Mouse (Mus musculus) lung, embryonic 14.5 days (tissue): ENCODE measurements around the gene Naa10. TPM values are rescaled to one million over a fixed set of nuclear protein-coding genes. Genes with fewer than 3 reads are reported as not detected.
A peak's percentile ranks its signal among the peaks of the same experiment; 100 is the strongest.

Experiments
- ATAC-seq: fragments of 200-750 bp; cut with Nextera tagmentation; 2 replicates; pipeline ENCODE4 v1.8.0; 2017; ENCODE audit warnings: mild to moderate bottlenecking, moderate TSS enrichment, moderate library complexity; ENCODE audit not compliant: insufficient read depth
- DNase-seq: peaks from one replicate; pipeline ENCODE4 v3.0.0-alpha.2; 2015
- H3K27ac ChIP-seq: fragments of 300-500 bp; sonication (generic); 2 replicates; pipeline ENCODE4 v1.5.1; 2014; ENCODE audit warnings: low read depth, mild to moderate bottlenecking, moderate library complexity
- H3K27me3 ChIP-seq: fragments of 300-500 bp; sonication (generic); 2 replicates; pipeline ENCODE4 v1.6.1; 2014; ENCODE audit warnings: low read length, control low read depth; ENCODE audit not compliant: insufficient read depth
- H3K36me3 ChIP-seq: fragments of 300-500 bp; sonication (generic); 2 replicates; pipeline ENCODE4 v1.6.1; 2014; ENCODE audit warnings: control low read depth; ENCODE audit not compliant: insufficient read depth
- H3K4me1 ChIP-seq: fragments of 300-500 bp; sonication (generic); 2 replicates; pipeline ENCODE4 v1.6.1; 2014; ENCODE audit warnings: antibody characterized with exemption, control low read depth; ENCODE audit not compliant: insufficient read depth
- H3K4me2 ChIP-seq: fragments of 300-500 bp; sonication (generic); 2 replicates; pipeline ENCODE4 v1.6.1; 2014; ENCODE audit warnings: mild to moderate bottlenecking
- H3K4me3 ChIP-seq: fragments of 300-500 bp; sonication (generic); 2 replicates; pipeline ENCODE4 v1.5.1; 2014; ENCODE audit warnings: low read depth, low read length
- H3K9ac ChIP-seq: fragments of 300-500 bp; sonication (generic); 2 replicates; pipeline ENCODE4 v1.6.1; 2014
- H3K9me3 ChIP-seq: fragments of 300-500 bp; sonication (generic); 2 replicates; pipeline ENCODE4 v1.6.1; 2016; ENCODE audit warnings: low read depth, low read length, control low read depth
- CTCF ChIP-seq: IDR thresholded peaks from 2 replicates; pipeline ENCODE4 v1.5.1; 2016; ENCODE audit warnings: antibody characterized with exemption, low read depth
- WGBS: fragments of 180-500 bp; shearing (Covaris S2); extraction: QIAGEN DNeasy Blood & Tissue Kit; methylation state at CpG from one replicate; pipeline ENCODE4 v1.1.7; 2014; 5-methylcytosine and 5-hydroxymethylcytosine counted together
- polyA plus RNA-seq: library from polyadenylated mRNA; unstranded; fragments of >200 nt; fragmentation: Nextera tagmentation; extraction: Ambion mirVana; gene quantifications from 2 replicates; pipeline ENCODE4 v1.2.1, GENCODE M21; 2014

Naa10 gene
- polyA plus RNA-seq, 1 experiment from 2014 or later: 146 TPM

GRCm38 (mm10) chrX:73941860-73942259 is 20.1 kb upstream of the Naa10 start:
- 79% methylated on average over 2 of the region's 2 CpGs for WGBS
- Histone ChIP-seq H3K9ac (no peak overlapping the region), H3K4me3 (no peak overlapping the region), H3K4me2 (no peak overlapping the region), H3K4me1 (no peaks in the 10 kb centered on the region), H3K27ac (no peak overlapping the region), H3K36me3 (peaks cover 53% of the 10 kb centered on the region), H3K27me3 (no peaks in the 10 kb centered on the region), H3K9me3 (no peaks in the 10 kb centered on the region)
- TF ChIP-seq CTCF: no peak
- ATAC-seq (no peak), DNase-seq (no peak)

- ATAC-seq: no peak
- H3K9me3 ChIP-seq: no peaks in the 10 kb centered on the region
- no peaks in the 10 kb centered on the region for H3K27me3 ChIP-seq
- 74% methylated on average over 2 of the region's 2 CpGs for WGBS
- no peak overlapping the region for H3K4me3 ChIP-seq
- H3K9ac ChIP-seq: no peak overlapping the region
- DNase-seq: no peak
- H3K27ac ChIP-seq: no peak overlapping the region
- H3K36me3 ChIP-seq: no peaks in the 10 kb centered on the region
- no peak for TF ChIP-seq CTCF
- H3K4me2 ChIP-seq: no peak overlapping the region
- H3K4me1 ChIP-seq: no peaks in the 10 kb centered on the region
Measured at GRCm38 (mm10) chrX:73931871-73932270, 10.1 kb upstream of the Naa10 start.

GRCm38 (mm10) chrX:73930402-73931062 is 8.8 kb upstream of the Naa10 start, which contains the start of gene Renbp:
Renbp (minus strand) TSS chrX:73930850.
- H3K9ac ChIP-seq: peak within 1 kb of the TSS; percentile 29; the same call in 1 of the 2 replicates
- WGBS: 29% methylated on average over 16 of the region's 17 CpGs
- H3K9me3 ChIP-seq: no peaks in the 10 kb centered on the region

GRCm38 (mm10) chrX:73922550-73922882 is 772 bp upstream of the Naa10 start:
- TF ChIP-seq CTCF: no peak
- ATAC-seq: no peak
- WGBS: 77% methylated on average over 8 of the region's 8 CpGs
- H3K9me3 ChIP-seq: no peaks in the 10 kb centered on the region
- H3K27me3 ChIP-seq: no peaks in the 10 kb centered on the region
- peaks cover 20% of the 10 kb centered on the region; the same call in 1 of the 2 replicates for H3K36me3 ChIP-seq
- H3K9ac ChIP-seq: peak overlapping the region; percentile 47
- peak overlapping the region; percentile 65 for H3K4me2 ChIP-seq
- no peaks in the 10 kb centered on the region for H3K4me1 ChIP-seq
- peak overlapping the region; percentile 53 for H3K4me3 ChIP-seq
- no peak for DNase-seq
- peak overlapping the region; percentile 80; the same call in 1 of the 2 replicates for H3K27ac ChIP-seq

More at GRCm38 (mm10) chrX:73930402-73931062, 8.8 kb upstream of the Naa10 start, which contains the start of gene Renbp:
- Histone ChIP-seq H3K36me3 (no peaks in the 10 kb centered on the region), H3K4me1 (no peaks in the 10 kb centered on the region), H3K27me3 (no peaks in the 10 kb centered on the region), H3K27ac (no peak within 1 kb of the TSS), H3K4me3 (peak within 1 kb of the TSS; percentile 30), H3K4me2 (peak within 1 kb of the TSS; percentile 54)
- peak; percentile 85 for DNase-seq
- TF ChIP-seq CTCF: peak; percentile 41; the same call in 1 of the 2 replicates
- peak; percentile 97 for ATAC-seq

- Histone ChIP-seq H3K27me3 (no peaks in the 10 kb centered on the region), H3K4me3 (peak overlapping the region; percentile 53), H3K4me1 (no peaks in the 10 kb centered on the region), H3K36me3 (peaks cover 29% of the 10 kb centered on the region; the same call in 1 of the 2 replicates), H3K9me3 (no peaks in the 10 kb centered on the region), H3K27ac (peak overlapping the region; percentile 56), H3K4me2 (peak overlapping the region; percentile 65), H3K9ac (peak overlapping the region; percentile 64)
- no peak for TF ChIP-seq CTCF
- WGBS: 14% methylated on average over 34 of the region's 34 CpGs
- peak; percentile 35 for ATAC-seq
- no peak for DNase-seq
Measured at GRCm38 (mm10) chrX:73921285-73921822, 390 bp downstream of the Naa10 start.

GRCm38 (mm10) chrX:73918631-73919030 is 3.1 kb downstream of the Naa10 start:
- no peak for TF ChIP-seq CTCF
- no peak for DNase-seq
- H3K9ac ChIP-seq: no peak overlapping the region
- no peak overlapping the region for H3K4me2 ChIP-seq
- no peak overlapping the region for H3K27ac ChIP-seq
- no peaks in the 10 kb centered on the region for H3K4me1 ChIP-seq
- H3K9me3 ChIP-seq: no peaks in the 10 kb centered on the region
- H3K36me3 ChIP-seq: peaks cover 29% of the 10 kb centered on the region; the same call in 1 of the 2 replicates
- H3K27me3 ChIP-seq: no peaks in the 10 kb centered on the region
- 83% methylated on average over 5 of the region's 5 CpGs for WGBS
- ATAC-seq: no peak
- no peak overlapping the region for H3K4me3 ChIP-seq

- TF ChIP-seq CTCF: no peak
- Histone ChIP-seq H3K27me3 (no peaks in the 10 kb centered on the region), H3K4me1 (no peaks in the 10 kb centered on the region), H3K4me2 (no peak overlapping the region), H3K36me3 (peaks cover 29% of the 10 kb centered on the region; the same call in 1 of the 2 replicates), H3K4me3 (no peak overlapping the region), H3K27ac (no peak overlapping the region), H3K9me3 (no peaks in the 10 kb centered on the region), H3K9ac (no peak overlapping the region)
- no peak for DNase-seq
- 81% methylated on average over 8 of the region's 8 CpGs for WGBS
- no peak for ATAC-seq
Measured at GRCm38 (mm10) chrX:73916945-73917344, 4.8 kb downstream of the Naa10 start.
